7 mouse cellular contexts compared by ENCODE assay signal in genomic region chr14:61346827-61347698, GRCm38 (mm10). TPM values are rescaled to one million over a fixed set of nuclear protein-coding genes. Genes with fewer than 3 reads are reported as not detected.
DNase-seq lines count a peak whose midpoint lies in the region; ATAC-seq and TF ChIP-seq lines count a peak whose summit lies in the region.

No protein-coding gene starts in this region.

- H3K4me2 ChIP-seq in CH12.LX (ENCODE audit: insufficient read depth, low read depth, poor library complexity, severe bottlenecking) = no peak overlapping the region
- no peak overlapping the region for H3K4me2 ChIP-seq in midbrain, postnatal 0 days (ENCODE audit: low read depth, low read length, poor library complexity, severe bottlenecking)

- in situ Hi-C loops in CH12.LX (cut with MboI; ENCODE audit: low pct_ligation_motif_present, low pct_unique_long_range_greater_than_20kb, low sequenced_read_pairs) = no loop called here

- DNase-seq in kidney, postnatal 10 days = peak; percentile 26
- DNase-seq in kidney, postnatal 25 days = no peak
- no peak for DNase-seq in CH12.LX (ENCODE audit: extremely low read depth)
- DNase-seq in brain, adult 2 months (ENCODE audit: low read depth, low spot score) = peak; percentile 71
- DNase-seq in midbrain, postnatal 0 days (ENCODE audit: low spot score) = peak; percentile 76
- no peak for DNase-seq in natural killer cell, adult 2 months (ENCODE audit: low spot score in 2 of 2)
- no peak for DNase-seq in gastrocnemius, postnatal 36 days

- H3K9ac ChIP-seq in CH12.LX (ENCODE audit: insufficient read depth, low read depth) = no peak overlapping the region
- no peak overlapping the region for H3K9ac ChIP-seq in midbrain, postnatal 0 days (replicated peaks; ENCODE audit: low read length, poor library complexity, severe bottlenecking)

- no peak for TF ChIP-seq POLR2A in CH12.LX (IDR thresholded peaks at IDR 0.05; ENCODE audit: low read depth, low read length)

- TF ChIP-seq EP300 in CH12.LX (IDR thresholded peaks at IDR 0.05; ENCODE audit: low read length) = no peak

- H3K27me3 ChIP-seq in CH12.LX (replicated peaks) = no peaks in the 10 kb centered on the region
- no peaks in the 10 kb centered on the region for H3K27me3 ChIP-seq in midbrain, postnatal 0 days (ENCODE audit: insufficient read depth, low read length)

- WGBS in midbrain, postnatal 0 days = 68% methylated on average over 10 of the region's 10 CpGs

- peak; percentile 37 for TF ChIP-seq RAD21 in CH12.LX (IDR thresholded peaks at IDR 0.05; ENCODE audit: low read depth, low read length)

- peaks cover 0 to 16% of the 10 kb centered on the region in 2 experiments; a peak in 2 of 4 replicates for H3K4me1 ChIP-seq in CH12.LX (ENCODE audit: control insufficient read depth in 1 of 2, insufficient read depth in 2 of 2)
- H3K4me1 ChIP-seq in midbrain, postnatal 0 days (ENCODE audit: insufficient read depth, low read length) = no peaks in the 10 kb centered on the region

- no peaks in the 10 kb centered on the region for H3K9me3 ChIP-seq in CH12.LX (replicated peaks; ENCODE audit: low read length)
- no peaks in the 10 kb centered on the region for H3K9me3 ChIP-seq in midbrain, postnatal 0 days (ENCODE audit: low read length)

- no peak for ATAC-seq in midbrain, postnatal 0 days (ENCODE audit: low FRiP score)

- peak in 1 of 2 experiments; percentile 50; a peak in 2 of 4 replicates for TF ChIP-seq CTCF in CH12.LX (conservative IDR thresholded peaks at IDR 0.05 in 1 of 2, IDR thresholded peaks at IDR 0.05 in 1 of 2; ENCODE audit: low read depth in 2 of 2, low read length in 2 of 2)
- TF ChIP-seq CTCF in midbrain, postnatal 0 days (IDR thresholded peaks at IDR 0.05) = peak; percentile 75

- dilution Hi-C loops in CH12.LX (cut with MboI; ENCODE audit: extremely low pct_ligation_motif_present, extremely low pct_unique_long_range_greater_than_20kb, low sequenced_read_pairs) = no loop called here

- H3K79me2 ChIP-seq in CH12.LX (replicated peaks; ENCODE audit: control insufficient read depth, extremely low read depth, insufficient read depth, poor library complexity, severe bottlenecking) = no peaks in the 10 kb centered on the region

- no peak overlapping the region for H3K4me3 ChIP-seq in CH12.LX (replicated peaks in 1 of 3; ENCODE audit: low read depth in 2 of 3, low read length in 2 of 3, poor library complexity in 1 of 3)
- H3K4me3 ChIP-seq in midbrain, postnatal 0 days (ENCODE audit: low read depth, low read length) = no peak overlapping the region

- intact Hi-C loops in gastrocnemius, postnatal 36 days (cut with DNase I) = no loop called here

- H3K27ac ChIP-seq in CH12.LX (ENCODE audit: insufficient read depth, low read depth) = no peak overlapping the region
- H3K27ac ChIP-seq in midbrain, postnatal 0 days (ENCODE audit: low read depth, low read length) = no peak overlapping the region

- H3K36me3 ChIP-seq in CH12.LX (replicated peaks in 1 of 2; ENCODE audit: control insufficient read depth in 1 of 2, insufficient read depth in 1 of 2, low read length in 1 of 2) = peaks cover 0 to 44% of the 10 kb centered on the region in 2 experiments
- H3K36me3 ChIP-seq in midbrain, postnatal 0 days (ENCODE audit: insufficient read depth, low read length) = no peaks in the 10 kb centered on the region

TF ChIP-seq in CH12.LX, 34 proteins besides CTCF, POLR2A, EP300 and RAD21:
- TF ChIP-seq JUND (conservative IDR thresholded peaks at IDR 0.05; ENCODE audit: low read depth, low read length) (no peak), JUN (IDR thresholded peaks at IDR 0.05; ENCODE audit: insufficient read depth, low read depth, low read length) (no peak), IRF4 (IDR thresholded peaks at IDR 0.05; ENCODE audit: low read depth, low read length) (no peak), ELF1 (IDR thresholded peaks at IDR 0.05; ENCODE audit: low read depth, low read length) (no peak), SMC3 (IDR thresholded peaks at IDR 0.05; ENCODE audit: low read depth, low read length) (peak; percentile 14; the same call in 1 of the 2 replicates)

RNA-seq across cellular contexts. Expression of gene Ebpl, which starts 13.2 kb away (rescaled TPM):
- total RNA-seq in CH12.LX (2012; rRNA removed) = 3.6 and 3.7 TPM in 2 replicates
- 4.8 TPM in 2 replicates for total RNA-seq in CH12.LX (2014; rRNA removed)
- polyA plus RNA-seq in CH12.LX (2012; ENCODE audit: insufficient read length, low read depth) = 10.2 and 12.9 TPM in 2 replicates
- total RNA-seq in midbrain, postnatal 0 days (2014; rRNA removed) = 3.4 and 4.2 TPM in 2 replicates
- polyA plus RNA-seq in midbrain, postnatal 0 days (2015; fragmentation: Nextera tagmentation; extraction: Ambion mirVana) = 8.8 and 9.0 TPM in 2 replicates
- 1 to 10 TPM in 1 of 2 experiments, under 1 TPM in 1; 0.62 to 1.0 TPM for total RNA-seq in gastrocnemius, postnatal 36 days (2021)

RNA-seq across cellular contexts. Expression of gene Arl11, which starts 37.5 kb away (rescaled TPM):
- 0.71 and 1.1 TPM in 2 replicates for total RNA-seq in CH12.LX (2012; rRNA removed)
- total RNA-seq in CH12.LX (2014; rRNA removed) = 10.9 and 11.7 TPM in 2 replicates
- polyA plus RNA-seq in CH12.LX (2012; ENCODE audit: insufficient read length, low read depth) = 11.4 and 12.2 TPM in 2 replicates
- total RNA-seq in midbrain, postnatal 0 days (2014; rRNA removed) = 0.14 TPM in 1 of 2 replicates, not detected in the other
- 0.55 and 0.63 TPM in 2 replicates for polyA plus RNA-seq in midbrain, postnatal 0 days (2015; fragmentation: Nextera tagmentation; extraction: Ambion mirVana)
- total RNA-seq in gastrocnemius, postnatal 36 days (2021) = under 1 TPM; 0.22 to 0.28 TPM

Comparison
In these comparisons a context has a peak if more than half of its experiments do, and no peak if none do; other contexts are left out.
1. DNase-seq: peak in kidney, postnatal 10 days (single experiment), brain, adult 2 months (single experiment) and midbrain, postnatal 0 days (single experiment); none in kidney, postnatal 25 days (0 of 2), CH12.LX (single experiment), natural killer cell, adult 2 months (0 of 2) and gastrocnemius, postnatal 36 days (0 of 2).